Comparison of ENCODE assay signal across 9 mouse cellular contexts in genomic region chr15:96848150-96848549, GRCm38 (mm10).
DNase-seq lines count a peak whose midpoint lies in the region; ATAC-seq and TF ChIP-seq lines count a peak whose summit lies in the region.
"Had no signal": no experiment of that assay in that cellular context is flagged by ENCODE, and none has a peak within 500 bp of the region (broad histone marks: within the 10 kb centered on the region; RNA-seq: fewer than 3 reads in every experiment).

No protein-coding gene starts in this region.

- peak; percentile 67 for TF ChIP-seq CTCF in layer of hippocampus, adult 2 months (conservative IDR thresholded peaks at IDR 0.05)

- peak; percentile 53 for DNase-seq in CD4-positive, CD25-positive, alpha-beta regulatory T cell, adult 2 months (ENCODE audit: low read depth, low spot score)
- DNase-seq in layer of hippocampus, adult 2 months (ENCODE audit: low spot score in 2 of 2): no peak
- DNase-seq in layer of hippocampus, postnatal 36 days: no peak
- DNase-seq in c-Kit-positive CD71-negative TER-119-negative erythroid progenitor cells, embryonic 14.5 days (ENCODE audit: low read depth): peak; percentile 39
- no peak for DNase-seq in frontal cortex, postnatal 36 days (ENCODE audit: low spot score in 2 of 2)
- DNase-seq in left cerebral cortex, adult 9 months (ENCODE audit: low spot score in 2 of 2): no peak

- ATAC-seq in CD4-positive, CD25-positive, alpha-beta regulatory T cell, adult 4 months: no peak
- ATAC-seq in monocyte, adult 5-6 weeks (replicated peaks; ENCODE audit: insufficient number of reproducible peaks, low FRiP score, low TSS enrichment, poor library complexity, severe bottlenecking): 0 out of 2 replicates have a peak, but pooled peaks have one; percentile 56

- no peak overlapping the region for H3K4me3 ChIP-seq in layer of hippocampus, adult 2 months
- H3K4me3 ChIP-seq: megakaryocyte, embryonic 14.5 days had no signal

- H3K27ac ChIP-seq in layer of hippocampus, adult 2 months: no peak overlapping the region

Comparison
In these comparisons a context has a peak if more than half of its experiments do, and no peak if none do; other contexts are left out.
1. DNase-seq: peak in CD4-positive, CD25-positive, alpha-beta regulatory T cell, adult 2 months (single experiment) and c-Kit-positive CD71-negative TER-119-negative erythroid progenitor cells, embryonic 14.5 days (single experiment); none in layer of hippocampus, adult 2 months (0 of 2), layer of hippocampus, postnatal 36 days (0 of 2), frontal cortex, postnatal 36 days (0 of 2) and left cerebral cortex, adult 9 months (0 of 2).